Mouse (Mus musculus): ENCODE results near the gene Pla2g5.

- TF ChIP-seq CTCF (IDR thresholded peaks at IDR 0.05; ENCODE audit: borderline replicate concordance, extremely low read depth, insufficient read depth, insufficient read length) (peak; percentile 78), POLR2A (IDR thresholded peaks at IDR 0.05; ENCODE audit: borderline replicate concordance, extremely low read depth, insufficient read depth, insufficient read length, poor library complexity, severe bottlenecking) (no peak)
Measured at GRCm38 (mm10) chr4:138859728-138860127, 3.6 kb downstream of the Pla2g5 start.
